Mouse (Mus musculus): ENCODE results near the gene Sik3. TPM values are rescaled to one million over a fixed set of nuclear protein-coding genes. Genes with fewer than 3 reads are reported as not detected.
"Not testable (repeated sequence)": the region's sequence is repeated elsewhere in the genome, so short reads cannot be mapped to it uniquely, and the experiment has no call there.

Gene Sik3
- total RNA-seq, 2 experiments from 2014 or later, result 38.0 to 41.1 TPM

DNA sequence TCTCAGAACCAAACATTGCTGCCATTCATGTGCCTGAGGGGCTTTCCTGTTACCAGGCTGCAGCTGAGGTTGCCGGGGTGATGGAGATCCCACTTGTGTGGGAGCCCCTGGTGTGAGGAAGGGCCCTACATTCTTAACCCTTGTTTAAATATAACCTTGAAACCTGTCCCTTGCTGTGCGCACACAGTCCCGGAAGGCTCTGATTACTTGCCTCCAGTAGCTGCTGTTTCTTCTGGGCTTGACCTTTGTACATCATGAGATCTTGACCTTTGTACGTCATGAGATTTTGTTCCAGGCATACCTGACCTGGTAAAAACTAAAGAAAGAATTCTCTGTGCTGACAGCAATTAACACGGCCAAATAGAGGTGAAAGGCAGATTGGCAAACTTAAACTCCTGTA, 114.7 kb downstream of the Sik3 start:
- no peak for TF ChIP-seq CTCF (IDR thresholded peaks at IDR 0.05)
- DNase-seq, result no peak
- Histone ChIP-seq H3K4me3 (no peak overlapping the region), H3K27ac (no peak overlapping the region)
- intact Hi-C loops (cut with DNase I), result no loop called here

GRCm38 (mm10) chr9:46129241-46129640, 116.6 kb downstream of the Sik3 start:
- intact Hi-C loops (cut with DNase I), result no loop called here
- no peak for TF ChIP-seq CTCF (IDR thresholded peaks at IDR 0.05)
- no peak for DNase-seq
- H3K4me3 ChIP-seq, result no peak overlapping the region
- 0 out of 2 replicates have a peak overlapping the region, but pooled peaks have one; percentile 2 for H3K27ac ChIP-seq

- intact Hi-C loops (cut with DNase I); H3K4me3 ChIP-seq; H3K27ac ChIP-seq; DNase-seq: not testable (repeated sequence)
Measured at GRCm38 (mm10) chr9:46132821-46133220, 120.2 kb downstream of the Sik3 start.

GRCm38 (mm10) chr9:46138831-46139230, 126.2 kb downstream of the Sik3 start:
- H3K4me3 ChIP-seq, result no peak overlapping the region

DNA sequence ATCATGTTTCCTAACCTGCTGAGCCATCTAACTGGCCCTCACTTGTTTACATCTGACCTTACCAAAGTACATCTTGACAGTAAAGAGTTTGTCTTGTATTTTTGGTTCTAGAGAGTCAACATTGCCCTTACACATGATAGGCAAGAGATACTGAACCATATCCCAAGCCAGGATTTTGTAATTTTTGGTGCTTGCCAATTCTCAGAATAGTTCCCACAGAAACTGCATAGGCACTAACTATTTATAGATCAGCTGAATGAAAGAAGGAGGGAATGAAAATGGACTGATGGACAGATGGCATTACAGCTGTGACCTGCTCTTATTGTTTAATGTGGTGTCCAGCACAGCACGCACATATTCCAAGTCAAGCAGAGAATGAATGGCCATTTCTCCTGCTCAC, 128.2 kb downstream of the Sik3 start:
- no peak for TF ChIP-seq CTCF (IDR thresholded peaks at IDR 0.05)
- Histone ChIP-seq H3K27ac (peak overlapping the region; percentile 64), H3K4me3 (no peak overlapping the region)
- no peak for DNase-seq
- intact Hi-C loops (cut with DNase I), result no loop called here

More at GRCm38 (mm10) chr9:46138831-46139230, 126.2 kb downstream of the Sik3 start:
- no peak for TF ChIP-seq CTCF (IDR thresholded peaks at IDR 0.05)
- DNase-seq, result peak; percentile 39
- peak overlapping the region; percentile 54 for H3K27ac ChIP-seq
- intact Hi-C loops (cut with DNase I), result no loop called here

- TF ChIP-seq CTCF (IDR thresholded peaks at IDR 0.05), result no peak
- Histone ChIP-seq H3K4me3 (no peak overlapping the region), H3K27ac (no peak overlapping the region)
- DNase-seq, result no peak
- intact Hi-C loops (cut with DNase I), result no loop called here
Measured at GRCm38 (mm10) chr9:46142031-46142430, 129.4 kb downstream of the Sik3 start.

DNA sequence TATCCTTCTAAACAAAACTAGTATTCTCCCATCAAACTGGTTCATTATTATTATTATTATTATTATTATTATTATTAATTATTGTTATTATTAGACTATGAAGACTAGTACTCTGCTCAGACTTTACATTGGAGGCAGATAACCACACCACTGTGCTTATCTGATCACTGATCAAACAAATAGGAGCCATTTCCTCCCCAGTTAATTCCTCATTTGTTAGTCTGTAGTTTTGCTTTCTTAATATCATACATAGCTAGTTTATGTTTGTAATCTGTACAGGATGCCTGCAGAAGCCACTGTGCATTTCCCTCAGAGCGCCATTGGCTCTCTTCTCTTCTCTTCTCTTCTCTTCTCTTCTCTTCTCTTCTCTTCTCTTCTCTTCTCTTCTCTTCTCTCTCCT, 129.9 kb downstream of the Sik3 start:
- no peak for DNase-seq
- Histone ChIP-seq H3K4me3 (no peak overlapping the region), H3K27ac (no peak overlapping the region)
- TF ChIP-seq CTCF (IDR thresholded peaks at IDR 0.05), result no peak
- intact Hi-C loops (cut with DNase I), result no loop called here

DNA sequence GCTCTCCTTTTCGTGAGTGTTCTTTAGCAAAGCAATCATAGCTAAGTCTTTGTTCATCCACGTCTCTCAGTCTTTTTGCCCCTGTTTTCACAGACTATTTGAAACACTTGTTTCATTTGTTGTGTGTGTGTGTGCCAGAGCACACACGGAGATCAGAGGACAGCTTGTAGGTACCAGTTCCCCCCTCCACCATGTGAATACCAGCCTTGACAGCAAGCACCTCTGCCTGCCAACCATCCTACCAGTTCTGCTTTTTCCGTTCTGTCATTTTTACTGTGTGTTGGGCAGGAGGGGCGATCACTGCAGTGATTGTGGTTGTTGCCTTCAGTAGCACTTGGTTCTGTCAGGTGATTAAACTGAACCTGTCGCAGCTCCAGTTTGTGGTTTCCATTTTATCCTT, 132.4 kb downstream of the Sik3 start:
- intact Hi-C loops (cut with DNase I), result no loop called here
- no peak for DNase-seq
- Histone ChIP-seq H3K4me3 (no peak overlapping the region), H3K27ac (no peak overlapping the region)
- TF ChIP-seq CTCF (IDR thresholded peaks at IDR 0.05), result no peak

DNA sequence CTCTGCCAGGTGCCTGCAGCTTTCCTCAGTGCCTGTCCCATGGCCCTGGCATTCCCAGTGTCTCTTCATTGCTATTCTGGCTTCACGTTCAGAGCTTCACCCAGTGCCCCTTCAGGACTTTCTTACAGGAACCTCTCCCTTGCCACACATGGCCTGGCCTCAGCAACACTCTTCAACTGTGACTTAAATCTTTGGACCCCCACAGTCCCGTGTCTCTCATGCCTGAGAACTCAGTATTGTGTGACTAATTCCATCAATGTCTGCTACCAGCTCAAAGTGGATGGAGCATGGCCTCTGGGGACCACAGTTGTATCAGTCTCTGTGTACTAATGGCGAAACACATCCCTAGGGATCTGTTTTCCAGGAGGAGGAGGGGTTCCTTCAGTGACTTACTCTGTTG, 133.8 kb downstream of the Sik3 start:
- intact Hi-C loops (cut with DNase I), result no loop called here
- Histone ChIP-seq H3K27ac (no peak overlapping the region), H3K4me3 (no peak overlapping the region)
- DNase-seq, result no peak
- no peak for TF ChIP-seq CTCF (IDR thresholded peaks at IDR 0.05)

GRCm38 (mm10) chr9:46148723-46149122, 136.1 kb downstream of the Sik3 start:
- TF ChIP-seq CTCF (IDR thresholded peaks at IDR 0.05), result no peak

GRCm38 (mm10) chr9:46149392-46149791, 136.8 kb downstream of the Sik3 start:
- intact Hi-C loops (cut with DNase I), result no loop called here
- Histone ChIP-seq H3K27ac (peak overlapping the region; percentile 72), H3K4me3 (no peak overlapping the region)
- no peak for DNase-seq
- no peak for TF ChIP-seq CTCF (IDR thresholded peaks at IDR 0.05)

More at GRCm38 (mm10) chr9:46148723-46149122, 136.1 kb downstream of the Sik3 start:
- no peak for DNase-seq
- H3K27ac ChIP-seq, result no peak overlapping the region
- no peak overlapping the region for H3K4me3 ChIP-seq
- intact Hi-C loops (cut with DNase I), result no loop called here

- Histone ChIP-seq H3K4me3 (no peak overlapping the region; the same call in 1 of the 2 replicates), H3K27ac (peak overlapping the region; percentile 72)
- TF ChIP-seq CTCF (IDR thresholded peaks at IDR 0.05), result no peak
- no peak for DNase-seq
- intact Hi-C loops (cut with DNase I), result no loop called here
Measured at GRCm38 (mm10) chr9:46150116-46150515, 137.5 kb downstream of the Sik3 start.

DNA sequence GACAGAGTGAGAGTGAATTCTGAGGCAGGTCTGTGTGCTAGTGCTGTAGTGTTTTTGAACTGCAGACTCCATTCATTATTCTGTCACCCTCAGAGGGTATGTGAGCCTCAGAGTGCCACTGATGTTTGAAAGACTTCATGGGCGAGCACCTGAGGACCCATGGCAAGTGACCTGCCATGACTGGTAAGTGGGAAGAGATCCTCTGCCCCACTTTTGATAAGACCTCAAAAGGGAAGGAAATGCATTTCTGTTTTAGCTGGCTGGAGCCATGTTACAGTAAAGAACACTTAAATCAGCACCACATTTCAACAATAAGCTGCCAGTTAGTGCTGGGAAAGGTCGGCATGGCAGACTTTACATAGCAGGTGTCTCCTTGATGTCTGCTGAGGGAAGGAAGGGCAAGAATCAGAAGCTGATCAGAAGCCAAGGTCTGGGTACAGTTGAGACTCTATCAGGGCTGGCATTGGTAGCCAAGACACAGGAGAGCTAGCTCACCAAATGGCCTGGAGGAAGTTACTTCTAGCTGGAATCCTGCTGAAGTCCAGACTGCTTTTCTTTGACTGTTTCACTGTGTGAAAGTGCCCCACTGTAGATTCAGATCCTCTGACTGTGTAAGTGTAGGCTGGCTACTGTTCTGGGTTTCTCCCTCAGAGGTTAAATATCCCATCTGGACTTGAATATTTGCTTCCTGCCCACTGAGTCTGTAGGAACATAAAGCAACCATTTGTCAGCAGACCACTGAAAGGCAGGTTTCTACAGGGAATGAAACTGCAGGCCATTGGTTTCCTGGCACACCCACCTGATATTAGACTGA, 138.5 kb downstream of the Sik3 start:
- no peak overlapping the region for H3K4me3 ChIP-seq
- TF ChIP-seq CTCF (IDR thresholded peaks at IDR 0.05), result no peak
- peak; percentile 24 for DNase-seq
- intact Hi-C loops (cut with DNase I), result no loop called here
- peak overlapping the region; percentile 72 for H3K27ac ChIP-seq

DNA sequence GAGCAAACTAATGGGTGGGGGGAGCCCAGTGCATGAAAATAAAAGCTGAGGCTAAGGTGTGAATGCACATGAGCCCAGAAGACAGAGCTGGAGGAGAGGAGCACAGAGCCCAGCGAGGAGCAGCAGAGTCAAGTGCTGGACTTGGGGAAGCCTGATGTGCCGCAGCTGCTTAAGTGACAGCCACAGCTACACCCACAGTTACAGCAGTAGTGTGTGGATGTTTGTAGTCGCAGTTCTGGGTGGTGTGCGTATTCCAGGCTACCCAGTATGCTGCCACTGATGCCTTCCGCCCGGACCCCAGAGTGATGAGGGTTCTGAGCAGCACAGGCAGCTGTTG, 139.1 kb downstream of the Sik3 start:
- DNase-seq, result no peak
- H3K4me3 ChIP-seq, result no peak overlapping the region
- intact Hi-C loops (cut with DNase I), result no loop called here
- peak overlapping the region; percentile 72 for H3K27ac ChIP-seq
- no peak for TF ChIP-seq CTCF (IDR thresholded peaks at IDR 0.05)
